ENCODE assay signal across 12 mouse cellular contexts in genomic region chr1:38720287-38720686, GRCm38 (mm10). TPM values are rescaled to one million over a fixed set of nuclear protein-coding genes. Genes with fewer than 3 reads are reported as not detected.
A peak's percentile ranks its signal among the peaks of the same experiment; 100 is the strongest.
DNase-seq lines count a peak whose midpoint lies in the region; ATAC-seq and TF ChIP-seq lines count a peak whose summit lies in the region.
"Had no signal": no experiment of that assay in that cellular context is flagged by ENCODE, and none has a peak within 500 bp of the region (broad histone marks: within the 10 kb centered on the region; RNA-seq: fewer than 3 reads in every experiment).

No protein-coding gene starts in this region.

- TF ChIP-seq POLR2A in brain, embryonic 14.5 days (IDR thresholded peaks at IDR 0.05; ENCODE audit: borderline replicate concordance, extremely low read depth, insufficient read depth, insufficient read length, poor library complexity, severe bottlenecking) = no peak

- no peak overlapping the region for H3K27ac ChIP-seq in liver, embryonic 14.5 days
- no peak overlapping the region for H3K27ac ChIP-seq in liver, embryonic 12.5 days
- H3K27ac ChIP-seq in stomach, postnatal 0 days (replicated peaks) = no peak overlapping the region
- H3K27ac ChIP-seq: limb, embryonic 12.5 days had no signal

- ATAC-seq in cerebellum, adult (ENCODE audit: insufficient number of reproducible peaks, low FRiP score, low TSS enrichment) = no peak
- no peak for ATAC-seq in liver, embryonic 14.5 days (ENCODE audit: insufficient read depth)
- no peak for ATAC-seq in liver, embryonic 12.5 days
- no peak for ATAC-seq in stomach, postnatal 0 days (ENCODE audit: low FRiP score, low TSS enrichment)
- no peak for ATAC-seq in erythroid progenitor cell, adult 5-6 weeks (replicated peaks; ENCODE audit: low FRiP score, poor library complexity, severe bottlenecking)
- ATAC-seq: midbrain, embryonic 16.5 days had no signal

- H3K27me3 ChIP-seq in liver, embryonic 14.5 days (ENCODE audit: control insufficient read depth, insufficient read depth, low read length) = no peaks in the 10 kb centered on the region
- no peaks in the 10 kb centered on the region for H3K27me3 ChIP-seq in liver, embryonic 12.5 days (replicated peaks)
- no peaks in the 10 kb centered on the region for H3K27me3 ChIP-seq in stomach, postnatal 0 days (ENCODE audit: control insufficient read depth, insufficient read depth, low read length)
- H3K27me3 ChIP-seq: limb, embryonic 12.5 days had no signal

- no peak for TF ChIP-seq EP300 in liver, embryonic 14.5 days (IDR thresholded peaks at IDR 0.05; ENCODE audit: low read depth)
- TF ChIP-seq EP300 in stomach, postnatal 0 days (optimal IDR thresholded peaks at IDR 0.05) = no peak

- WGBS in liver, embryonic 14.5 days (ENCODE audit: insufficient replicate concordance) = 29% methylated on average over 9 of the region's 9 CpGs
- 28% methylated on average over 9 of the region's 9 CpGs for WGBS in liver, embryonic 12.5 days (ENCODE audit: insufficient replicate concordance)
- WGBS in stomach, postnatal 0 days = 45% methylated on average over 9 of the region's 9 CpGs

- H3K4me2 ChIP-seq in liver, embryonic 14.5 days (ENCODE audit: low read depth) = no peak overlapping the region
- no peak overlapping the region for H3K4me2 ChIP-seq in liver, embryonic 12.5 days
- H3K4me2 ChIP-seq in stomach, postnatal 0 days (replicated peaks; ENCODE audit: low read depth) = no peak overlapping the region
- H3K4me2 ChIP-seq: limb, embryonic 12.5 days had no signal

- no peaks in the 10 kb centered on the region for H3K36me3 ChIP-seq in liver, embryonic 14.5 days (replicated peaks; ENCODE audit: control insufficient read depth, insufficient read depth, low read depth)
- H3K36me3 ChIP-seq in liver, embryonic 12.5 days = no peaks in the 10 kb centered on the region
- no peaks in the 10 kb centered on the region for H3K36me3 ChIP-seq in stomach, postnatal 0 days (ENCODE audit: control insufficient read depth, insufficient read depth, low read length)
- H3K36me3 ChIP-seq: limb, embryonic 12.5 days had no signal

- DNase-seq in cerebellum, postnatal 10 days = peak; percentile 43 to 55
- no peak for DNase-seq in liver, embryonic 14.5 days (ENCODE audit: low read depth in 3 of 3, low spot score in 3 of 3)
- no peak for DNase-seq in brain, embryonic 14.5 days (ENCODE audit: low read depth)
- no peak for DNase-seq in stomach, postnatal 0 days (ENCODE audit: low spot score)
- no peak for DNase-seq in kidney, adult 8-10 months
- DNase-seq: gastrocnemius, postnatal 14 days; kidney, adult 18-20 months had no signal

- H3K4me3 ChIP-seq in liver, embryonic 14.5 days (ENCODE audit: insufficient read depth in 1 of 2, low read depth in 2 of 2, low read length in 2 of 2) = no peak overlapping the region
- no peak overlapping the region for H3K4me3 ChIP-seq in liver, embryonic 12.5 days
- no peak overlapping the region for H3K4me3 ChIP-seq in stomach, postnatal 0 days (ENCODE audit: low read depth, low read length)
- H3K4me3 ChIP-seq: limb, embryonic 12.5 days had no signal

- no peaks in the 10 kb centered on the region for H3K4me1 ChIP-seq in liver, embryonic 14.5 days (replicated peaks; ENCODE audit: control insufficient read depth in 2 of 2, insufficient read depth in 2 of 2, low read length in 1 of 2)
- no peaks in the 10 kb centered on the region for H3K4me1 ChIP-seq in liver, embryonic 12.5 days
- H3K4me1 ChIP-seq in stomach, postnatal 0 days (replicated peaks; ENCODE audit: control insufficient read depth, insufficient read depth) = no peaks in the 10 kb centered on the region
- H3K4me1 ChIP-seq: limb, embryonic 12.5 days had no signal

- TF ChIP-seq CTCF in liver, embryonic 14.5 days (IDR thresholded peaks at IDR 0.05; ENCODE audit: low read depth) = peak; percentile 69
- TF ChIP-seq CTCF in brain, embryonic 14.5 days (IDR thresholded peaks at IDR 0.05; ENCODE audit: borderline replicate concordance, extremely low read depth, insufficient read depth, insufficient read length) = peak; percentile 34; the same call in 1 of the 2 replicates
- TF ChIP-seq CTCF in stomach, postnatal 0 days (IDR thresholded peaks at IDR 0.05; ENCODE audit: low read depth) = peak; percentile 50

- no peak overlapping the region for H3K9ac ChIP-seq in liver, embryonic 14.5 days (replicated peaks)
- H3K9ac ChIP-seq in liver, embryonic 12.5 days = no peak overlapping the region
- H3K9ac ChIP-seq in stomach, postnatal 0 days (ENCODE audit: low read length) = no peak overlapping the region
- H3K9ac ChIP-seq: limb, embryonic 12.5 days had no signal

- no peaks in the 10 kb centered on the region for H3K9me3 ChIP-seq in liver, embryonic 14.5 days (ENCODE audit: control insufficient read depth, low read length)
- H3K9me3 ChIP-seq in liver, embryonic 12.5 days (replicated peaks) = no peaks in the 10 kb centered on the region
- H3K9me3 ChIP-seq in stomach, postnatal 0 days (ENCODE audit: control insufficient read depth, low read length) = no peaks in the 10 kb centered on the region
- H3K9me3 ChIP-seq: limb, embryonic 12.5 days had no signal

RNA-seq across cellular contexts. Expression of gene Aff3, which starts 55.5 kb away (rescaled TPM):
- 0.22 and 0.34 TPM in 2 replicates for polyA plus RNA-seq in liver, embryonic 14.5 days (2012; rRNA removed)
- 0.18 and 0.47 TPM in 2 replicates for polyA plus RNA-seq in liver, embryonic 14.5 days (2014; fragmentation: Nextera tagmentation; extraction: Ambion mirVana)
- 1.5 and 2.9 TPM in 2 replicates for polyA plus RNA-seq in liver, embryonic 12.5 days (2016; fragmentation: Nextera tagmentation; extraction: Ambion mirVana)
- 34.0 and 52.5 TPM in 2 replicates for polyA plus RNA-seq in brain, embryonic 14.5 days (2012; rRNA removed)
- 1.9 and 2.1 TPM in 2 replicates for polyA plus RNA-seq in stomach, postnatal 0 days (2015; fragmentation: Nextera tagmentation; extraction: Ambion mirVana)
- total RNA-seq in erythroid progenitor cell, adult 5-6 weeks (2015; ENCODE audit: low replicate concordance) = 6.8 and 9.6 TPM in 2 replicates
- total RNA-seq in erythroid progenitor cell, adult 5-6 weeks (2017; ENCODE audit: low replicate concordance) = 4.0 and 5.0 TPM in 2 replicates

Comparison
In these comparisons a context has a peak if more than half of its experiments do, and no peak if none do; other contexts are left out.
1. DNase-seq: peak in cerebellum, postnatal 10 days (2 of 2); none in liver, embryonic 14.5 days (0 of 3), brain, embryonic 14.5 days (single experiment), stomach, postnatal 0 days (single experiment) and kidney, adult 8-10 months (0 of 2).
2. Peak in every context shown above with its lines, with median percentiles within 50 percentile points of each other: CTCF ChIP-seq.